Mouse (Mus musculus): Measurements from ENCODE around the gene Crispld2. TPM values are rescaled to one million over a fixed set of nuclear protein-coding genes. Genes with fewer than 3 reads are reported as not detected.

Crispld2 gene
- polyA plus RNA-seq, 1 experiment: not detected

DNA sequence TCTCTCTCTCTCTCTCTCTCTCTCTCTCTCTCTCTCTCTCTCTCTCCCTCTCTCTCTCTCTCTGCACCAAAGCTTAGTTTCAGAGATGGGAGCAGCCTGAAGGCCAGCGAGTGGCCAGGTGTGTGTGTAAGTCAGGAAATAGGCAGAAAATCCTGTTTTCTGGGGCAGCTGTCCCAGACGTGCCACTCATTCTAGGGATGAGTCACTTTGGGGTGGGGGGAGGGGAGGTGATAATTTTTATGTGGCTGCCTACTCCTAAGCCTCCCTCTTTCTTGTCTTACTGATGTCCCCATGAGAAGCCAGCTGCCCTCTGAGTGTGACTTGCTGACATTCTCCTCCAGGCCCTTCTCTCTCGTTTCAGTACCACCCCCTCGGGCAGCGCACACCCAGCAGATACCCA lies 6.1 kb upstream of the Crispld2 start:
- no peaks in the 10 kb centered on the region for H3K9me3 ChIP-seq (ENCODE audit: control insufficient read depth, low read length)
- H3K27me3 ChIP-seq (ENCODE audit: control insufficient read depth): peaks cover 5% of the 10 kb centered on the region
- no peak for TF ChIP-seq GATA1 (IDR thresholded peaks at IDR 0.05; ENCODE audit: low read length)
- no peak for TF ChIP-seq TAL1 (IDR thresholded peaks at IDR 0.05; ENCODE audit: low read length)
- peaks cover 2% of the 10 kb centered on the region for H3K4me1 ChIP-seq (ENCODE audit: control insufficient read depth)
- H3K4me3 ChIP-seq (replicated peaks): no peak overlapping the region
- H3K36me3 ChIP-seq (ENCODE audit: control insufficient read depth): no peaks in the 10 kb centered on the region

DNA sequence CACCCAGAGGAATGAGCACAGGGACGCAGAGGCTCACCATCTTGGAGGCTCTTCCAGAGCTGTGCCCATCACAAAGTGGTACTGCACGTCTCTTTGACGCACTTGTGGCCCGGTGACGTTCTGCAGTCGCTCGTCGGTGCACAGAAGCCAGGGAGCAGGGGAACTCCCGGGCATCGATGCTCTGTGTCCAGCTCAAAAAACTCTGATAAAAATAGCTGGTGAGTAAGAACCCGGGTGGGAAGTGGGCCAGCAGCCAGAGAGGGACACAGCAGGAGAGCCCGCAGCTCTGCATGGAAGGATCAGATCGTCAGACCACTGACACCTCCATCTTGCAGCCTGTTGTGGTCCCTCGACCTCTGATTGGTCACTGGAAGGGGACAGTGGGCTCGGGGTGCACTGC lies 4.2 kb upstream of the Crispld2 start:
- peaks cover 24% of the 10 kb centered on the region for H3K27me3 ChIP-seq (ENCODE audit: control insufficient read depth)
- H3K4me3 ChIP-seq (replicated peaks): no peak overlapping the region
- H3K9me3 ChIP-seq (ENCODE audit: control insufficient read depth, low read length): no peaks in the 10 kb centered on the region
- TF ChIP-seq TAL1 (IDR thresholded peaks at IDR 0.05; ENCODE audit: low read length) (no peak), GATA1 (IDR thresholded peaks at IDR 0.05; ENCODE audit: low read length) (no peak)
- H3K36me3 ChIP-seq (ENCODE audit: control insufficient read depth): no peaks in the 10 kb centered on the region
- peaks cover 4% of the 10 kb centered on the region for H3K4me1 ChIP-seq (ENCODE audit: control insufficient read depth)

DNA sequence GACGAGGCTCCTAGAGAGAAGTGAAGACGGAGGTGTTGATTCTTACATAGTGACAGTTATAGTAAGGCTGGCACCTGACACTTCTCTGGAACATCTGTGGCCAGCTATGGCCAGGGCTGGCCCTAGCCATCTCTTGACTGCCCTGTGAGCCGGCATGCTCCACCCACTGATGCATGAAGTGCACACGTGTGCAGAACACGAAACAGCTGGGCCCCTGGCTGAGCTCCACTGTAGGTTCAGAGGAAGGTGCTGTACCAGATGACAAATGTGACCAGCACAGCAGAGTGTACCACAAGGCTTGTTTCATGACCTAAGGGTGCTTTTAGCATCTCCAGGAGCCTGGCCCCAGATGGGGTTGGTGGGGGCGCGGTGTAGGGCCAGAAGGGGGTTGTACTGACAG lies 1.9 kb downstream of the Crispld2 start:
- Histone ChIP-seq H3K4me1 (ENCODE audit: control insufficient read depth) (peaks cover 4% of the 10 kb centered on the region), H3K36me3 (ENCODE audit: control insufficient read depth) (no peaks in the 10 kb centered on the region), H3K9me3 (ENCODE audit: control insufficient read depth, low read length) (no peaks in the 10 kb centered on the region), H3K4me3 (replicated peaks) (no peak overlapping the region), H3K27me3 (ENCODE audit: control insufficient read depth) (peaks cover 29% of the 10 kb centered on the region)
- TF ChIP-seq TAL1 (IDR thresholded peaks at IDR 0.05; ENCODE audit: low read length): no peak
- no peak for TF ChIP-seq GATA1 (IDR thresholded peaks at IDR 0.05; ENCODE audit: low read length)

DNA sequence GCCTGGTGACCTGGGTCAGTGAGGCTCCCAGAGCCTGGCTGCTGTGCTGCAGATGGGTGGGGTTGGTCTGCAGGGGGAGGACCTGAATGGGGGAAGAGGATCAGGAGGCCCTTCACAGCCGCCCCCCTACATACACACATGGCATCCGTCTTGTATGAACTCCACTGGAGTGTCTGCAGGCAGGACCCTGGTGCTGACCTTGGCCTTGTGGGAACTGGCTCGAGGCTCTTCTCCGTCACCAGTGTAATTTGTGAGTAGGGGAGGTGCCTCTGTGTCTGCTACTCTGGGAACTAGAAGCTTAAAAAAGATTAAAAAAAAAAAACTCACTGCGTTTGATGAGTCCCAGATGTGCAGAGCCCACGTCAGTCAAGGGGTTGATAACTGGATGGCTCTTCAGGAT lies 2.3 kb downstream of the Crispld2 start:
- TF ChIP-seq GATA1 (IDR thresholded peaks at IDR 0.05; ENCODE audit: low read length): no peak
- no peak for TF ChIP-seq TAL1 (IDR thresholded peaks at IDR 0.05; ENCODE audit: low read length)
- Histone ChIP-seq H3K27me3 (ENCODE audit: control insufficient read depth) (peaks cover 29% of the 10 kb centered on the region), H3K9me3 (ENCODE audit: control insufficient read depth, low read length) (peaks cover 1% of the 10 kb centered on the region; the same call in 1 of the 2 replicates), H3K4me3 (replicated peaks) (no peak overlapping the region), H3K4me1 (ENCODE audit: control insufficient read depth) (peaks cover 4% of the 10 kb centered on the region), H3K36me3 (ENCODE audit: control insufficient read depth) (no peaks in the 10 kb centered on the region)

DNA sequence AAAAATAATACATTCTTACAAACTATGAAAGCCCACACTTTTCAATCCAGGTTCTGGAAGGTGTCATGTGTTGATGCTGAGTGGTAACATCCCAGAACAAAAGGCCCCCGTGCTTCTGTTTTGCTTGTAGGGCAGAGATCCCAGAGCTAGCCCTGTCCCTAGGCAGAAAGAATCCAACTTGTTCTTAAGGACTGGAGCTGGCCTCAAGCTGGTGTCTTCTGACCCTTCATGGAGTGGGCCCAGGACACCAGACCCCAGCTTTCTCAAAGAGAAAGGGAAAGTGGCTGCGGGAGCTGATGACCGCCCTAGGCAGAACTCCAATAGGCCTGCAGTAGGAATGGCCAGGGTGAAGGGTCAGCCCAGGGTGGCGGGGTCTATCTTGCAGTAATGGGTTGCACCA lies 5.0 kb downstream of the Crispld2 start:
- no peak overlapping the region for H3K4me3 ChIP-seq (replicated peaks)
- H3K4me1 ChIP-seq (ENCODE audit: control insufficient read depth): peaks cover 1% of the 10 kb centered on the region
- no peak for TF ChIP-seq GATA1 (IDR thresholded peaks at IDR 0.05; ENCODE audit: low read length)
- no peak for TF ChIP-seq TAL1 (IDR thresholded peaks at IDR 0.05; ENCODE audit: low read length)
- no peaks in the 10 kb centered on the region for H3K36me3 ChIP-seq (ENCODE audit: control insufficient read depth)
- peaks cover 13% of the 10 kb centered on the region for H3K27me3 ChIP-seq (ENCODE audit: control insufficient read depth)
- H3K9me3 ChIP-seq (ENCODE audit: control insufficient read depth, low read length): peaks cover 5% of the 10 kb centered on the region; the same call in 1 of the 2 replicates

DNA sequence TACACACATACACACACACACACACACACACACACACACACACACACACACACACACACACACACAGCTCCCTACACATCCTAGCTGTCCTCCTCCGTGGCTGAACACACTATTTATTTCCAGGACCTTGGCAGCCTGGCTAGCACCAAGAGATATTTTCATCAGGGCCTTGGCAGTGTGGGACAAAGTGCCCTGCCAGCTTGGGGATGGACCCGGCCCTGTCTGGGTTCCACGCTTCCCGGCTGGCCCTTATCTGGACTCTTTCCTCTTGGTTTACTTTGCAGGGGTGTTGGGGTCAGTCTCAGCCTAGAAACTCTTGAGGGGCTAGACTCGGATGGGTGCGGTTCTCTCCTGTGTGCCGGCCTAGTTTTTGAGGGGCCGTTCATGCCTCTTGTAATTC lies 8.2 kb downstream of the Crispld2 start:
- TF ChIP-seq TAL1 (IDR thresholded peaks at IDR 0.05; ENCODE audit: low read length) (no peak), GATA1 (IDR thresholded peaks at IDR 0.05; ENCODE audit: low read length) (no peak)
- H3K36me3 ChIP-seq (ENCODE audit: control insufficient read depth): no peaks in the 10 kb centered on the region
- peaks cover 5% of the 10 kb centered on the region; the same call in 1 of the 2 replicates for H3K9me3 ChIP-seq (ENCODE audit: control insufficient read depth, low read length)
- no peak overlapping the region for H3K4me3 ChIP-seq (replicated peaks)
- H3K4me1 ChIP-seq (ENCODE audit: control insufficient read depth): no peaks in the 10 kb centered on the region
- no peaks in the 10 kb centered on the region for H3K27me3 ChIP-seq (ENCODE audit: control insufficient read depth)

DNA sequence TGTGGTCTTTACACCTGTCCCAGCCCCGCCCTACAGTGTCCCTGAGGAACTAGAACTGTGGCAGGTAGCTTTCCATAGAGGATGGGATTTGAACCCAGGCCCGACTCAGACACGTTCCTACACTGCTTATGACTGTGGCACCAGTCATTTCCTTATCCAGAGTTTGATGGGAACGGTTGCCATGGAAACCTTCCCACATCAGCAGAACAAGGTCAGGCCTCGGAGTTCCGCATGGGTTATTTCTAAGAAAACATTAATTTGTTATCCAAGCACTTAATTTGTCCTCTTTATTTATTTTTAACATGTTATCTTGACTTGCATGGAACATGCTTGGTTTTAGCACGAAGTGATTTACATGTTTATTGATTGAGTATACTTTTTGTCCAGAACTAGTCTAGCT lies 9.5 kb downstream of the Crispld2 start:
- no peak for TF ChIP-seq TAL1 (IDR thresholded peaks at IDR 0.05; ENCODE audit: low read length)
- no peak for TF ChIP-seq GATA1 (IDR thresholded peaks at IDR 0.05; ENCODE audit: low read length)
- Histone ChIP-seq H3K27me3 (ENCODE audit: control insufficient read depth) (no peaks in the 10 kb centered on the region), H3K4me3 (replicated peaks) (no peak overlapping the region)

DNA sequence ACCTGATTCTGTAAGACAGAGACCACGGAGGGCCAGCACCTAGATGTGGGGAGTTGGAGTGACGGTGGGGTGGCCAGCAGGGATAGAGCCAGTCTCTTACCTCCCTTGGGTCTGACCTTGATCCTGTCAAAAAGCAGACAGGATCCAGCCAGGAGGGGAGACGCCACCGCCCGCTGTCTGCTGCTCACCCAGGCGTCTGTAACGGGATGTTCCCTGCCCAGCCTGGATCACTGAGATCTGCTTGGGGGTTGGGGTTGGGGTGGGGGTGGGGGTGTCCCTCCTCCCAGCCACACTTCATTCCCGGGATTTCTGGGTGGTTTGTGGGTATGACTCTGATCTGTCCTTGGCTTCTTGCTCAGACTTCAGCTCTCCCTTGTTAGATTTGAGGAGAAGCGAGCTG lies 10.1 kb downstream of the Crispld2 start:
- no peak for TF ChIP-seq GATA1 (IDR thresholded peaks at IDR 0.05; ENCODE audit: low read length)
- no peak for TF ChIP-seq TAL1 (IDR thresholded peaks at IDR 0.05; ENCODE audit: low read length)
- Histone ChIP-seq H3K4me3 (replicated peaks) (no peak overlapping the region), H3K4me1 (ENCODE audit: control insufficient read depth) (no peaks in the 10 kb centered on the region), H3K9me3 (ENCODE audit: control insufficient read depth, low read length) (peaks cover 5% of the 10 kb centered on the region; the same call in 1 of the 2 replicates), H3K36me3 (ENCODE audit: control insufficient read depth) (no peaks in the 10 kb centered on the region), H3K27me3 (ENCODE audit: control insufficient read depth) (no peaks in the 10 kb centered on the region)

More for the DNA sequence above, 9.5 kb downstream of the Crispld2 start:
- peaks cover 5% of the 10 kb centered on the region; the same call in 1 of the 2 replicates for H3K9me3 ChIP-seq (ENCODE audit: control insufficient read depth, low read length)
- no peaks in the 10 kb centered on the region for H3K4me1 ChIP-seq (ENCODE audit: control insufficient read depth)
- no peaks in the 10 kb centered on the region for H3K36me3 ChIP-seq (ENCODE audit: control insufficient read depth)

DNA sequence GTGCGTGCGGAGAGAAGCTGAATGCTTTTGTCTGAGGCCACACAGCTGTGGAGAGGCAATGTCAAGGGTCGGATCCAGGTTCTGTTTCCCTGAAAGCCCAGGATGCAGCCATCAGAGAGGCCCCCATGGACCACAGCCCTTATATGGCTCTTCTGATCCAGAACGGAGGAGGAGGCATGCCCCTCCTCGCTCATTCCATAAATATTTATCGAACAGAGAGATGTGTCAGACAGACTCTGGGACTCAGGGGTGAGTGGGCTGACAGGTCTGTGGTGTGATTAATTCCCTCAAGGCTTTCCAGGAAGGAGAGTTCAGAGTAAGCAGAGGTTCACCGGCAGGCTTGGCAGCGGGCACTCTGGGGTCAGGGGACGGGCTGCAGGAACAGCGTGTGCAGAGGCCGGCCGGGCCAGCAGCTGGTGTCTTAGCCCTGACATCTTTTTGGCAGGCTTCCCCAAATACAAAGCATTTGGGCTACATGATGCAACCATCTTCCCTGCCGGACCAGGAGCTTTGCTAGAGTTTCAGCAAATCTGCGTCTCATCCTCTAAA lies 12.0 kb downstream of the Crispld2 start:
- Histone ChIP-seq H3K9me3 (ENCODE audit: control insufficient read depth, low read length) (peaks cover 5% of the 10 kb centered on the region; the same call in 1 of the 2 replicates), H3K27me3 (ENCODE audit: control insufficient read depth) (no peaks in the 10 kb centered on the region), H3K36me3 (ENCODE audit: control insufficient read depth) (no peaks in the 10 kb centered on the region), H3K4me3 (replicated peaks) (no peak overlapping the region), H3K4me1 (ENCODE audit: control insufficient read depth) (no peaks in the 10 kb centered on the region)
- TF ChIP-seq TAL1 (IDR thresholded peaks at IDR 0.05; ENCODE audit: low read length) (no peak), GATA1 (IDR thresholded peaks at IDR 0.05; ENCODE audit: low read length) (no peak)
